In the genomic region with DNA sequence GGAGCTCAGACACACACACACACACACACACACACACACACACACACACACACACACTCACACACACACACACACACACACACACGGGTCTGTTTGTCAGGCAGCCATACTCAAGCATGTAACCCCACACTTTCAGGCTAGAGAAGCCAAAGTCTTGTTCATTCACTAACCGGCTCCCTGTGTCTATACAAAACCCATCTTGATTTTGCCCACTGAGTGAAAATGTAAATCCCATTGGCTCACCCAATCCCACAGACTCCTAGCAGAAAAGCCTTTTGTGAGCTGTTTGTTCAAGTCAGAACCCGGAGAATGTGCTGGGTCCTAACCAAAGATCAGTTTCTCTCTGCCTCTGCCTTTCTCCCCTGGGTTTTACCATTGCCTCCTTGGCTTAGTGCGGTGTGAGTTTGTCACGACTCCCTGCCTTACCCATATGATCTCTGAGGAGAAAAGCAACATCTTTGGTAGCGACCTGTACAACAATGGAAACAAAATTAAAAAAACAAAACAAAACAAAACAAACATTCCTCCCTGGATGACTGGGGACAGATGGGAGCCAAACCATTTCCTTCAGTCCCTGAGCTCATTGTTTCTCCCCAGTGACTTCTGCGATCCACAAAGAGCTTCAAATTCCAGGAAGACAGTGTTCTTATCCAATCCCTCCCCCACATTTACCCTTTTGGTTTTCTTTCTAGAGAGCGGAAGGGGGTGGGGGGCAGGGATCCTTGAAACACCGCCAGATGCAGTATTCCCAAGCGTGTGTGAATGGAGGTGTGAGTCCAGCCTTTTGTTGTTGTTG, we compare ENCODE assay signal across 7 mouse cellular contexts. TPM values are rescaled to one million over a fixed set of nuclear protein-coding genes. Genes with fewer than 3 reads are reported as not detected.
DNase-seq lines count a peak whose midpoint lies in the region; ATAC-seq lines count a peak whose summit lies in the region.

No protein-coding gene starts in this region.

- ATAC-seq in midbrain, embryonic 16.5 days, result no peak

- H3K27me3 ChIP-seq in midbrain, embryonic 16.5 days (ENCODE audit: control insufficient read depth, insufficient read depth, low read depth, low read length), result no peaks in the 10 kb centered on the region

- DNase-seq in embryo, embryonic 10.5 days (ENCODE audit: low spot score), result peak; percentile 74
- peak; percentile 24 to 47 for DNase-seq in heart, adult 18-20 months
- DNase-seq in kidney, adult 9 months, result peak; percentile 27
- no peak for DNase-seq in cerebellum, adult 9-10 months
- DNase-seq in ovary, postnatal 10 days (ENCODE audit: low spot score), result no peak
- no peak for DNase-seq in B cell, adult 2 months

- no peaks in the 10 kb centered on the region for H3K9me3 ChIP-seq in midbrain, embryonic 16.5 days (replicated peaks; ENCODE audit: control insufficient read depth, low read length, poor library complexity, severe bottlenecking)

- peak overlapping the region; percentile 3 for H3K27ac ChIP-seq in midbrain, embryonic 16.5 days (ENCODE audit: low read length)

- H3K9ac ChIP-seq in midbrain, embryonic 16.5 days (ENCODE audit: low read depth, low read length), result no peak overlapping the region

- peak overlapping the region; percentile 38 for H3K4me2 ChIP-seq in midbrain, embryonic 16.5 days (ENCODE audit: low read length)

- no peaks in the 10 kb centered on the region for H3K36me3 ChIP-seq in midbrain, embryonic 16.5 days (ENCODE audit: control insufficient read depth, insufficient read depth, low read length)

- WGBS in midbrain, embryonic 16.5 days, result 5% methylated on average over 10 of the region's 10 CpGs

- no peaks in the 10 kb centered on the region for H3K4me1 ChIP-seq in midbrain, embryonic 16.5 days (ENCODE audit: control insufficient read depth, insufficient read depth, low read length)

- no peak overlapping the region for H3K4me3 ChIP-seq in midbrain, embryonic 16.5 days (ENCODE audit: low read depth, low read length)

RNA-seq across cellular contexts. Expression of a gene that starts 35.6 kb away (rescaled TPM):
- under 1 TPM; 0.05 to 0.28 TPM for total RNA-seq in heart, adult 18-20 months (2021)
- 8.4 and 10.9 TPM in 2 replicates for polyA plus RNA-seq in midbrain, embryonic 16.5 days (2015; fragmentation: Nextera tagmentation; extraction: Ambion mirVana)

RNA-seq across cellular contexts. Expression of a gene that starts 43.3 kb away (rescaled TPM):
- total RNA-seq in heart, adult 18-20 months (2021), result 10 to 100 TPM; 59.0 to 63.6 TPM
- polyA plus RNA-seq in midbrain, embryonic 16.5 days (2015; fragmentation: Nextera tagmentation; extraction: Ambion mirVana), result 9.9 and 11.3 TPM in 2 replicates

Comparison
In these comparisons a context has a peak if more than half of its experiments do, and no peak if none do; other contexts are left out.
1. DNase-seq: peak in embryo, embryonic 10.5 days (single experiment), heart, adult 18-20 months (2 of 2) and kidney, adult 9 months (single experiment); none in cerebellum, adult 9-10 months (single experiment), ovary, postnatal 10 days (single experiment) and B cell, adult 2 months (0 of 2).